Mouse (Mus musculus) gastrocnemius, postnatal 14 days (tissue): ENCODE data around the gene Plekhg6. TPM values are rescaled to one million over a fixed set of nuclear protein-coding genes. Genes with fewer than 3 reads are reported as not detected.
A peak's percentile ranks its signal among the peaks of the same experiment; 100 is the strongest.

ENCODE experiments used
- DNase-seq: peaks from one replicate; pipeline ENCODE4 v3.0.0; 2021; ENCODE audit warnings: mixed read lengths
- intact Hi-C: fragments of 180-260 bp; cut with DNase I; formaldehyde crosslinking; loops from one replicate; pipeline ENCODE4 v1.15.1; 2025; ENCODE audit warnings: low total_unique reads
- total RNA-seq, 2 experiments: library from RNA; stranded (reverse); gene quantifications; 2 replicates each; pipeline ENCODE4 v1.2.3; 2021

Gene Plekhg6
- total RNA-seq, 2 experiments from 2014 or later: not detected

DNA sequence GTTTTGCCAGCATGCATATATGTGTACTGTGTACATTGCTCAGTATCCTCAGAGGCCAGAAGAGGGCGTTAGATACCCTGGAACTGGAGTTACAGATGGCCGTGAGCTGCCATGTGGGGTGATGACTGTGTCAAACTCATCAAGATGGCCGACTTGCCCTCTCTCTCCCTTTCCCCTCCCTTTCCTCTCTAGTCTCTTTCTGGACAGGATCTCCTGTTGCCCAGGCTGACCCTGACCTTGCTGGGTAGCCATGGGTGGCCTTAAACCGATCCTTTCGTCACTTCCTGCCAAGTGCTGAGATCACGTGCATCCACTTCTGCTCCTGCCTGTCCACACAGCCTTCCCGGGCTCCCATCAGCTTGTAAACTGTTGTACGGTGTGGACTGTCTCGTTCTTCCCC, 20.6 kb downstream of the Plekhg6 start:
- DNase-seq: no peak
- intact Hi-C loops: loop anchor here (5.0 to 10.0 kb wide), 3 partner anchors 33 to 145 kb away; partner anchors contain the start of gene Vamp1

DNA sequence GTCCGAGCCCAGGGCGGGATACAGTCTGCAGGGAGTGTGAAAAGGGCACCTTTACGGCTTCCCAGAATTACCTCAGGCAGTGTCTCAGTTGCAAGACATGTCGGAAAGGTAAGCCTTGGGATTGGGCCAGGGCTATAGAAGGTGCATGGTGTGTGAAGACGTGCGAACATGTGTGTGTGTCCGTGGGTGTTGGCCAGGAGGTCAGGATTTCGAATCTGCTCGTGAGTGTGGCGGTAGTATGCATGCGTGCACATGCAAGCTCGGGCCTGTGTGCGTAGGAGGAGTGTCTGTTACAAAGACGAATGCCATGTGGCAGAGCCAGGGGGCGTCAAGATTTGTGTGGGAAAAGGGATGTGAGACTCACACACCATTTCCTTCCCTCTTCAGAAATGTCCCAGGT, 23.3 kb downstream of the Plekhg6 start:
- intact Hi-C loops: no loop called here

DNA sequence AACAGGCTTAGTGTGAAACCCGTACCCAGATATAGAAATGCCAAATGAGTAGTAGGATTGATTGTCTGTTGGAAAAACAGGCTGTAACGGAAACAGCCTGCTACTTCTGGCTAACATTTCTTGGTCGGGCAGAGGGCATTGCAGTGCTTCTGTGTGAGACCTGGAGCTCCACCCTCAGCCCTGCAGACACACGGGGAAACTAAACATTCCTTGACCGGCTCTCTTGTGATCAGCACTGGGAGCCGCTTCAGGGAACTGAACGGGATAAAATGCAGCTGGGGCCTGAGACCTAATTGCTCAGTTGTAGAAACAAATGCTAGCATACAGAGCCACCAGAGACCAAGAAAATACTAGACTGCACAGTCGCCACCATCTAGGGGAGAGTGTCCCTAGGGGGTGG, 24.3 kb downstream of the Plekhg6 start:
- intact Hi-C loops: no loop called here
- no peak for DNase-seq

More for the DNA sequence above, 23.3 kb downstream of the Plekhg6 start:
- DNase-seq: no peak

DNA sequence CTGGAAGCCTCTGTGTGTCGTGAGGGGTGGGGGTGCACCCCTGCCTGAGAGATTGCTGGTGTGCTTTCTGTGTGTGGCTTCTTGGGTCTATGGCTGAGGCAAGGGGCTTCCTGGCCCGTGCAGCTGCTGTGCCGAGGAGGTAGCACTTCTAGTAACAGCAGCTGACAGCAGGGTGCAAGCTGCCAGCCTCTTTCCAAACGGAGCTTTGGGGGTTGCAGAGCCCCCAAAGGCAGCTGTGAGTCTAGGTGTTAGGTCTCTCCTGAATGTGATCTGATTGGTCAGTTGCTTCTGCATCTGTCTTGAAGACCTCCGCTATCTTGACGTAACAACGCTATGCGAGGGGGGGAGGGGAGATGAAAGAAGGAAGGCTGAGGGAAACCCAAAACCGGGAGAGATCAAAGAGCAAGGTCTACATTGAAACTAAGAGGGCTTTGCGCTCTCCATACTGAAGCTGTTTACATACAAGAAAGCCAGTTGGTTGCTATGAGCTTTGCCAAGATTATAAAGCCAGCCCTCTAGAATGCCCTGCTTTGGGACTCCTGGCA, 25.3 kb downstream of the Plekhg6 start:
- intact Hi-C loops: no loop called here
- DNase-seq: no peak

DNA sequence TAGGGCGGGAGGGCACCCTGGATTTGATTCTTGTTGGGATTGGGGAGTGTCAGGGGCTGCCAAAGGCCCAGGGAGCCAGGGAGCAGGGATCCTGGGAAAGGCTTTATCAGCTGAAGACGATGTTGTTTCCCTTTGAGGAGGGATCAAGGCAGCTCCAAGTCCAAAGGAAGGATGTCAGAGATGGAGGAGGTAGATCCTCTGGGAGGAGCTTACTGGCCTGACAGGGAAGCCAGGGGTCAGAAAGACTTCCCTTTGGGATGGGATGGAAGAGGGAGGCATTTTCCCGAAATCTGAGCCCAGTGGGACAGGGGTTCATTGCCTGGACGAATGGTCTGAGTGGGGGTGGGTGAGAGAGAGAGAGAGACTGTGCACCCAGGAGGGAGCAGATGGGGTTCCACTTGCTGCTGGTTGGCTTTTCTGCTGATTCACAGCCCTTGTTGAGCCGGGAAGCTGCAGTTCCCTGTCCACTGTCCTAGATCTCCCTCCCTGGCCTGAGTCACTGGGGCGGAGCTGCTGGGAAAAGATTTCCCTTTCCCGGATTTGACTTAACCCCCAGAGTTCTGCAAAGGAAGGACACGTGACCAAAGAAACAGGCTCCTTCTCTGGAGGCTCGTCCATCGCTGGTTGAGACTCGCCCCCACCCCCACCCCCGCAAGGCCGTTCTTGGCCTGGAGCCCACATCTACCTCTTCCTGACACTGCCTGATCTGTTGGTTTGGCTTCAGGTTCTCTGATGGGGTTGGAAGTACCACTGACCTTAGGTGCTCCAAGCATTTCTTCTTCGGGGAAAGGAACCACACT, 26.0 kb downstream of the Plekhg6 start:
- intact Hi-C loops: no loop called here
- peak; percentile 78 for DNase-seq

DNA sequence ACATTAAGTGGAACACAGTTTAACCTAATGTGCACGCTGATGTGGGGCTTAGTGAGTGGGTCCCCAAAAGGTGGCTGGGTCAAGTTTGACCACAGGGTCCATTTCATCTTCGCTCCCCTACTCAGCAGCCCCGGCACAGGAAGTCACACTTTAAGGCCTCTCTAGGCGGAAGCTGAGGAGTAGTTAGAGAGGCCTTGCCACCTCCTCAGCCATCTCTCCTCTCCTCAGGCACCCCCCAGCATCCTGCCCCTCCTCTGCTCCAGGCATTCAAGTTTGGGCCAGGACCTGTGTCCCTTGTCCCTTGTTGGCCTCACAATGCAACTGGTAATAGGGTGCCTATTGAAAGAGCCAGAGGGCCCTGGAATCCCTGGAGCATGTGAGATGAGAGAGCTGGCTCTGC, 26.9 kb downstream of the Plekhg6 start:
- intact Hi-C loops: no loop called here
- no peak for DNase-seq

DNA sequence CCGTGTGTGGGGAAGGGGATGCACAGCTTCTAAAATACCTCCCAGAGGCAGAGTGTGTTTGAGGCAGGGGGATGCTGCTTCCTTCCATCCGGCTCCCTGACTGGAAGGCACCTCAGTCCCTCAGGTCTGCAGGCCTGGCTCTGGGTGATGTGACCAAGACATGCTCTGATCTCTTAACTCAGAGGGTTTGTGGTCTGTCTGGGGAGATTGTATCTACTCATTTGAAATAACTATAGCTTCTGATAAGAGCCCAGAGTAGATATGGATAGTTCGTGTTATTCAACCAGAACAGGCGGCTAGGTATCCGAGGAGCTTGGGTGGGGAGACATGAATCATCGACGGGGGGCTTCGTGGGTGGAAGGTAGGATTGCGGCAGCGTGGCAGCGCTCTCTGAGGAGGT, 27.4 kb downstream of the Plekhg6 start:
- intact Hi-C loops: no loop called here
- DNase-seq: no peak

DNA sequence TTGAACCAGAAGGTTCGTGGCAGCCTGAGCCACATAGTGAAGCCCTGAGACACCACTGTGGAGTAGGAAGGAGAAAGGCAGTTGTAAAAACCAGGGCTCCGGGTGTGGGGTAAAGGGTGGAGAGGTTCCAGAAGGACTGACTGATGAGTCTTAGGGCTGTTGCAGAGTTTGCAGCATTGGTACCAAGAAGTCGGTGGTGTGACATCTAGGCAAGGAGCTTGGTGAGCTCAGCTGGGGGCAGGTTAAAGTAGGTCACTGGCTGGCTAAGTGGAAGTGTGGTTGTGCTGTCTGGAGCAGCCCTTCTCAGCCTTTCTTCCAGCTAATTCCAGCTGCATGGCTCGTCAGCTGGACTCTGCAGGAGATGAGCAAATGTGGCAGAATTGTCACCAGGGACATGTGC, 27.8 kb downstream of the Plekhg6 start:
- intact Hi-C loops: no loop called here
- no peak for DNase-seq

DNA sequence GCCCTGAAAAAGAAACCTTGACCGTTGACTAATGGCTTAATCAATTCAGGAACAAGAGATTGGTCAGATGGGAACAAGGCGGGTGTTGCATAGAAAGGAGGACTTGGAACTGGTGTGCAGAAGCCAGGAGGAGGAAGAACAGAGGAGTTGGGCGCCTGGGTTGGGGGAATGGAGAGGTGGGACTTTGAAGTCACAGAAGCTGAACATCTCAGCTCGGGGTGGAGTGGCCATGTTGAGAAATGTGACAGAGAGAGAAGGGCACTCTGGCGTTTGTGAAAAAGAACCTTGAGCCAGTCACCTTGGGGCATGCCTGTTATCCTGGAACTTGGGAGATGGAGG, 28.6 kb downstream of the Plekhg6 start:
- DNase-seq: no peak
- intact Hi-C loops: no loop called here

DNA sequence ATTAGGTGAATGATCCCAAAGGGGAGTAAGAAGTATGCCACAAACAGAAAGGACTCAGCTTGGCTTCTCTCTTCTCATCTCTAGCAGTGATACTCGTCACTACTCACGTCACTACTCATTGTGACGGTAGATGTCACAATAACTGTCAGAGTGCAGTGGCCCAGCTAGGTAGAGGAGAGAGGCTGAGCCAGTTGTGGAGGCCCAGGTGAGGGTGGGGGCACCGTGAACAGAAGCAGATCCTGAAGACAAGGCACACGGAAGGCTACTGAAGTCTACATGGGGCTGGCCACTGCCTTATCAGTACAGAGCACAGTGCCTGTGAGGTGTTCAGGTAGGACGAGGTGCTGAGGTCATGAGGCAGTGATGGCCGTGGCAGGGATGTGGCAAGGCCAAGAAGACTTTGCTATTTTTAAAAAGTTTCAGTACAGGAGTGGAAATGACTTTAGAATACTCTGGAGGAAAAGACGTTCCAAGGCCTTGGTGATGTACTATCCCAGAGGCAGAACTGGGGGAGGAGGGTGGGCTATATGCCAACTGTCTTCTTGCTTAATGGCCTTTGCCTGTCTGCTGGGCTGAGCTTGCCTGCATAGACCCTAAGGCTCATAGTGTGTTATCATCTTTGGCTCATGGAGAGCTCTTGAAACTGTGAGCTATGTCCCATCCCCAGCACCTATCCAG, 29.1 kb downstream of the Plekhg6 start:
- peak; percentile 56 for DNase-seq

DNA sequence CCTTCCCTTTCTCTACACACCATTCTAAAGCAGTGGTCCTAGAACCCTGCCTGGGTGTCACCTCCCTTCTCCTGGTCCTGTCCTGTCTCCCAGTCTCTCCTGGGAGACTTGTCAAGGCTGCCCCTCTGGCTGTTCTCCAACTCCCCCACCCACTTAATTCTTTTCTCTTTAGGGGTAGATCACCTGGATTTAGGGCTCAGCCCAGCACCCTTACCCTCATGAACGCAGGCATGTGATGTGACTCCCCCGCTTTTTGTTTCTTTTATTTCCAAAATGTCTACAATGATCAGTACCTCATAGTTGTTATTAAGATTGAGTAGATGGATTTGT, 29.6 kb downstream of the Plekhg6 start:
- intact Hi-C loops: no loop called here
- DNase-seq: no peak

More for the DNA sequence above, 29.1 kb downstream of the Plekhg6 start:
- intact Hi-C loops: no loop called here

DNA sequence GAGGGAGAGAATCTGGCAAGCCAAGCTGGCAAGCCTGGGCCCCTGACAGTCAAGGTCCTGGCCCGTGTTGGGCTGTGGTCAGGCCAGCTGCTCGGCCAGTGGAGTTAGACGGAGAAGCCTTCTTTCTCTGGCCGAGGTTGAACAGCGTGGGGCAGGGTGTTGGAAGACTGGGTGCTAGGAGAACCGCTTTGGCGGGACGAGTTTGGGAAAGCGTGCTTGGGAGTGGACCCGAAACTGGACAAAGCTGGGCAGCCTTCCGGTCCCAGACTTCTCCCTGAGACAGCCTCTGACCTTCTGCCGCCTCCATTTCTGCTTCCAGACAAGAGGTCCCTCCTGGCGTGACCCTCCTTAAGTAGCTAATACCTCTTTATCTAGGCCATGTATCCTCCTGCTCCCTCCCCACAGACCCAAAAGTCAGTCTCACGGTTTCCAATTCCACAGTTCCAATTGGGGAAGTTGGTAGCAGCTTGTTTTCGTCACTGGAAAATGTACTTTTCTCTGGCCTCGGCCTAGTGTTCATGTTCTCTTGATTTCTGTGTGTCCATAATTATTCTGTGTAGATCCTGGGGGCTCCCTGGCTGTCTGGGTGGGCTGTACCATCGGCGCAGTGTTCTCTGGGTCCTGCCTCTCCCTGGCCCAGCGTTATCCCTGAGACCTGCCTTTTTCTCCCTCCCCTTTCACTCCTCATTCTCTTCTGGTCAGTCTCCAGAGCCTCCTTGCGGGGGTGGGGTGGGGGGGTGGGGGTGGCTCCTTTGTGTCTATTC, 30.2 kb downstream of the Plekhg6 start:
- intact Hi-C loops: no loop called here
- DNase-seq: peak; percentile 79

DNA sequence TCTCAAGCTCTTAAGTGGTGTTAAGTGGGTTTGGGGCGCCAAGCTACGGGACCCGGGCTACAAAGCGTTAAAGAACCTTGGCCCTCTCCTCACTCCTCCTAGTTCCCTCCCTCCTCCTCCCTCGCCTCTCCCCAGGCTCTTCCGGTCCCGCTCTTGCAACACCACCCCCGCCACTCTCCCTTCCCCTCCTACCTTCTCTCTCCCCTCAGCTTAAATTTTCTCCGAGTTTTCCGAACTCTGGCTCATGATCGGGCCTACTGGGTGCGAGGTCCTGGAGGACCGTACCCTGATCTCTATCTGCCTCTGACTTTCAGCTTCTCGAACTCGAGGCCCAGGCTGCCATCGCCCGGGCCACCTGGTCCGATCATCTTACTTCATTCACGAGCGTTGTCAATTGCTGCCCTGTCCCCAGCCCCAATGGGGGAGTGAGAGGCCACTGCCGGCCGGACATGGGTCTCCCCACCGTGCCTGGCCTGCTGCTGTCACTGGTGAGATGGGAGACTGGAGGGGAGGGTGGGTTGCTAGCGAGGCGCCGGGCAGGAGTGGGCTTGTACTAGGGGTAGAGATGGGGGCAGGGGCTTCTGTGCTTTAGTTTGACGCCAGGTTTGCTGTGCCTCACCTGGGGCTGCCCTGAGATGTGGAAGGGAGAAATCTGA, 30.9 kb downstream of the Plekhg6 start:
- intact Hi-C loops: no loop called here
- DNase-seq: peak; percentile 71

DNA sequence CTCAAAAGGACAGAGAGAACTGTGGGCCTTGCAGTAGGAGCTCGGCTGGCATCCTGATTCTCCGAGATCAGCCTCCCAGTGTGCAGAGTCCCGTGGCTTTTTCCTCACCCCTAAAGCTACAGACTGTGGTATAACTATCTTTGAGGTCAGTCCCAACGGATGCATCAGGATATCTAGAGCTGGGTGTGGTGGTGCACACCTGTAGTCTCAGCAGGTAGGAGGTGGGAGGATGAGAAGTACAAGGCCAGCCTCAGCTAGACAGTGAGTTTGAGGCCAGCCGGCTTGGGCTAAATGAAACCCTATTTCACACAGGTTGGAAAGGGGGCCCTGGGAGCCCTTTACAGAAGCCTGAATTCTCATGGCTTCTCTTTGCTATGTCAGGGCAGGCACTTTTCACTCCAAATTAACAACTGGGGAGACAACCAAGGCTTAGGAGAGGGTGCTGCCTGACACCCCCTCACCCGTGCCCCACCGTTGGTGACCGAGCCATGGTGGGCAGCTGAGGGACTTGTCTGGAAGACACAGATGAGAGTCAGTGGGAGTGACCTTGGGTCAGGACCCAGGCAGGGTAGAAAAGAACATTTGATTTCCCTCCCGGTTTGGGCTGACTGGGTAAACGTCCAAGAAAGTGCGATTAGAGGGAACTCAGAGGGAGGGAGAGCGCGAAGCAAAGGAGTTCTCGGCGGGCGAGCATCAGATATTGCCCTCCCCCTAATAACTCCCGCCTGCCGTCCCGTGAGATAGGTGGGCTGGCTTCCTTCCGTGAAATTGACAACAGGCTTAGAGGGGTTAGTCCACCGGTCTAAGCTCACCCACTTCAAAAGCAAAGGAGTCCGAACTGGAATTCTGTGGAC, 31.6 kb downstream of the Plekhg6 start, which contains the start of gene Tnfrsf1a:
Gene Tnfrsf1a, plus strand, starts transcription at position 642 of the 854 bp plus-strand sequence.
- DNase-seq: peak; percentile 36
- intact Hi-C loops: no loop called here

DNA sequence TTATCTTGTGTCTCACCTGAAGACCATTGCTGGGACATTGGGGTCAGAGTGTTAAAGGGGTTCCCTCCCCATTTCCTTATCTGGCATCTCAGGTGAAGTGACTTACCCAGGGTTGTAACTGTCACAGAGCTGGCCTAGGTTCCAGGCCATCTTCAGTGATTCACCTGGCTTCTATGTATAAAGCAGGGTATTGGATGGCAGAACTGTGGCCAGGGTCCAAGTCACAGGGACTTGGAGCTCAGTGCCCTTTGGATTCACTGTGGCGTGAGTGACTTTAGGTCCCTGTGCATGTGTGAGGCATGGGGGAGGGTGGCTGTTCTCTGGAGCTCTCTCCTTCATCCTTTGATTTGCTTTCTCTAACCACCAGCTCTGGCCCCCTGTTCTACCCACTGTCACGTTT, 34.6 kb downstream of the Plekhg6 start:
- intact Hi-C loops: no loop called here

DNA sequence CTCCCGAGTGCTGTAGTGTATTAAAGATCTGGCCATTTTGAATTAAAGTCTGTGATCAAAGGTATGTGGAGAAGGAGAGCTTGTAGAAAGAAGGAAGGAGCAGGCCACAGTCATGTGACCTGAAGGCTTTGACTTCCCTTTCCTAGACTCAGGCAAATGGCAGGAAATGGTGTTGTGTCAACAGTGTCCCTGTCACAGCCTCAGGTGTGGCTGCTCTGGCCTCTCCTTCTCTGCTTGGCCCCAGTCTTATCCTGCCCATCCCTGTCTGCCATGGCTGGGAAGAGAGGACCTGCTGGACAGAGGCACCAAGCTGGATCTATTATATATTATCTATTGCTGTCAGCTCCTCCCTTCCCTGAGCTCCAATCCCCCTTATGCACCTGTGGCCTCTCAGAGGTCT, 35.0 kb downstream of the Plekhg6 start:
- DNase-seq: no peak
- intact Hi-C loops: no loop called here

More for the DNA sequence above, 34.6 kb downstream of the Plekhg6 start:
- DNase-seq: no peak

DNA sequence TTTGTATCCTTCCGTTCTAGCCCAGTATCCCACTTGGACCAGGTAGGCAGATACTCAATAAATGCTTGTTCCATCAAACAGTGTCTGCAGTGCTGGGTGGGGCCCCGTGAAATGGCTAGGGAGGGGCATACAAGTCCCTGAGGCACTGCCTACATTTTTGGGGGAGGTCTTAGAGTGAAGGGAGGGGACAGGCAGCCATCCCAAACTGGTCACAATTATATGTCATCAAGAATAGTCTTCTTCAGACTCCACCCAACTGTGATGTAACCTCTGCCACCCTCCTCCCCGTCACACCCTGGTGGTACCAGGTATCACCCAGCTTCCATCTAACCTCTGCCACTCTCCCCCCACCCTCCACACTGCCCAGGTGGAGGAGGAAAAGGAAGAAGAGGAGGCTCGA, 35.7 kb downstream of the Plekhg6 start:
- no peak for DNase-seq
- intact Hi-C loops: no loop called here

DNA sequence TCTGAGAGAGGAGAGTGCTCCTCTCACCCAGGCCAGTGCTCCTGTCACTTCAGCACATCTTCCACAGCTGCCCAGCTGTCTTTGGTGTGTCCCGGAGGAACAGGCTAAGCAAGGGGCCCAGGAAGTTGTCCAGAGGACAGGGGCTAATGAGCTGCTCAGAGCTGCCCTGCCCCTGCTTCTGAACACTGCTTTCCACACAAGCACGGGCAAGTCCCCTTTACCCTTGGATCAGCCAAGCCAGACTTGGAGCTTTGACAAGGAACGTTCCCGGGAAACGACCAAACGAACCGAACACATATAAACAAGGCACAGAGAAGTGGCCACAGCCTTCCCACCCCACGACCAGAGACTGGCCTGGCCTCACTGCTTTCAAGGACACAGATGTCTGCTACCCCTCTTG, 36.5 kb downstream of the Plekhg6 start:
- no peak for DNase-seq
- intact Hi-C loops: no loop called here

DNA sequence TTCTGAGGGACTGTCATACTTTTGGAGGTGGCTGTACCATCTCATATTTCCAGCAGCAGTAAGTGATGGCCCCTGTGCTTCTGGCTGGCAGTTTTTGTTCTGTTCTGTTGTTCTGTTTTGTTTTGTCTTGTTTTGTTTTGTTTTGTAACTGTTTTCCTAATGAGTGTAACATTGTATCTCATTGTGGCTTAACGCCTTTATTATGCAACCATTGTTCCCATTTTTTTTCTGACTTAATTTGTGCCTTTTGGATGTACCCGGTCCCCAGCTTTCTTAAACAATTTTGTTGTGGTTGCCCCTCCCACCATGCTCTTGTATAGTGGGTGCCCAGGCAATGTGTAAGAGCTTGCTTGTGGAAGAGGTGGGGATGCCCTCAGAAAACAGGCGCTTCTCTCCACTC, 38.4 kb downstream of the Plekhg6 start:
- DNase-seq: no peak
- intact Hi-C loops: no loop called here
